Mouse (Mus musculus) stomach, postnatal 0 days (tissue): Measurements from ENCODE around the gene Rit1. TPM values are rescaled to one million over a fixed set of nuclear protein-coding genes. Genes with fewer than 3 reads are reported as not detected.

ENCODE experiments used
- ATAC-seq: fragments of 200-750 bp; cut with Nextera tagmentation; 2 replicates; pipeline ENCODE4 v1.8.0; 2017; ENCODE audit not compliant: low FRiP score, low TSS enrichment
- DNase-seq: peaks from one replicate; pipeline ENCODE4 v3.0.0-alpha.2; 2016; ENCODE audit warnings: low spot score
- H3K27ac ChIP-seq: fragments of 300-500 bp; sonication (generic); replicated peaks from 2 replicates; pipeline ENCODE4 v1.5.1; 2014; ENCODE audit warnings: mild to moderate bottlenecking, control low read depth
- H3K27me3 ChIP-seq: fragments of 300-500 bp; sonication (generic); 2 replicates; pipeline ENCODE4 v1.6.1; 2014; ENCODE audit warnings: low read length; ENCODE audit not compliant: control insufficient read depth, insufficient read depth
- H3K36me3 ChIP-seq: fragments of 300-500 bp; sonication (generic); 2 replicates; pipeline ENCODE4 v1.6.1; 2014; ENCODE audit warnings: low read length, mixed read lengths; ENCODE audit not compliant: control insufficient read depth, insufficient read depth
- H3K4me1 ChIP-seq: fragments of 300-500 bp; sonication (generic); replicated peaks from 2 replicates; pipeline ENCODE4 v1.6.1; 2014; ENCODE audit warnings: antibody characterized with exemption; ENCODE audit not compliant: control insufficient read depth, insufficient read depth
- H3K4me2 ChIP-seq: fragments of 300-500 bp; sonication (generic); replicated peaks from 2 replicates; pipeline ENCODE4 v1.6.1; 2014; ENCODE audit warnings: low read depth, mild to moderate bottlenecking, control low read depth, moderate library complexity
- H3K4me3 ChIP-seq: fragments of 300-500 bp; sonication (generic); 2 replicates; pipeline ENCODE4 v1.5.1; 2014; ENCODE audit warnings: low read depth, low read length, control low read depth
- H3K9ac ChIP-seq: fragments of 300-500 bp; sonication (generic); 2 replicates; pipeline ENCODE4 v1.6.1; 2014; ENCODE audit warnings: mild to moderate bottlenecking, low read length, control low read depth, mixed read lengths
- H3K9me3 ChIP-seq: fragments of 300-500 bp; sonication (generic); 2 replicates; pipeline ENCODE4 v1.6.1; 2016; ENCODE audit warnings: low read length; ENCODE audit not compliant: control insufficient read depth
- CTCF ChIP-seq: IDR thresholded peaks from 2 replicates; pipeline ENCODE4 v1.5.1; 2016; ENCODE audit warnings: antibody characterized with exemption, low read depth, mild to moderate bottlenecking, moderate library complexity
- EP300 ChIP-seq: optimal IDR thresholded peaks from 2 replicates; pipeline ENCODE3; 2016; ENCODE audit warnings: antibody characterized with exemption
- WGBS: fragments of 180-500 bp; shearing (Covaris S2); extraction: QIAGEN DNeasy Blood & Tissue Kit; methylation state at CpG from one replicate; pipeline ENCODE4 v1.1.7; 2014; 5-methylcytosine and 5-hydroxymethylcytosine counted together
- polyA plus RNA-seq: library from polyadenylated mRNA; unstranded; fragments of >200 nt; fragmentation: Nextera tagmentation; extraction: Ambion mirVana; gene quantifications from 2 replicates; pipeline ENCODE4 v1.2.1, GENCODE M21; 2015

Rit1 gene
- 85.5 and 86.9 TPM in 2 replicates for polyA plus RNA-seq

- peak within 1 kb of the TSS; percentile 96 for H3K27ac ChIP-seq
- WGBS, result 2% methylated on average over 27 of the region's 27 CpGs
- no peaks in the 10 kb centered on the region for H3K9me3 ChIP-seq
- peak within 1 kb of the TSS; percentile 79 for H3K9ac ChIP-seq
- ATAC-seq, result peak; percentile 90
- TF ChIP-seq CTCF (no peak), EP300 (no peak)
- no peaks in the 10 kb centered on the region for H3K4me1 ChIP-seq
- peak within 1 kb of the TSS; percentile 79 for H3K4me2 ChIP-seq
- peak within 1 kb of the TSS; percentile 75 for H3K4me3 ChIP-seq
- DNase-seq, result peak; percentile 94
- H3K36me3 ChIP-seq, result peaks cover 6% of the 10 kb centered on the region
- no peaks in the 10 kb centered on the region for H3K27me3 ChIP-seq
Observed at GRCm38 (mm10) chr3:88716399-88717197, at the start of gene Rit1. Rit1 (plus strand) TSS chr3:88716838.

DNA sequence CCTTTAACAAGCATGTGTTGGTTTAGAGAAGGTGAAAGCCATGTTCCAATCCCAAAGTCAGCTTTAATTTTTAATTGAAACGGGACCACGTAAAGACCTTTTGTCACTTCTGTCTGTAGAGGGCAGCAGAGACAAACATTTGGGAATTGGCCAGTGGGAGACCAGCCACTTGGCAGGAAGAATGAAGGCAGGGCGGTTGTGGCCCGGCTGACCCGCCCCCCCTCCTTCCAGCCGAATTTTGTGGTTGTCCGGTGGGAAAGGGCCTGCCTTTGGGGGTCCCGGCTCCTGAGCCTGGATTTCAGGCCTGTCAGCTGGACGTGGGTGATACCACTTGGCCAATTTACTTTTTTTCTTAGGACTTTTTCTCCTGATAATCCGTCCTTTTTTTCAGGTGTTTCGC is 39.2 kb upstream of the Rit1 start:
- WGBS, result 4% methylated on average over 11 of the region's 11 CpGs
- H3K9ac ChIP-seq, result peak overlapping the region; percentile 50; the same call in 1 of the 2 replicates
- peak; percentile 80 for DNase-seq
- H3K27me3 ChIP-seq, result no peaks in the 10 kb centered on the region
- TF ChIP-seq CTCF, result peak; percentile 92
- TF ChIP-seq EP300, result no peak
- no peaks in the 10 kb centered on the region for H3K9me3 ChIP-seq
- H3K27ac ChIP-seq, result no peak overlapping the region
- peak; percentile 76 for ATAC-seq
- H3K4me2 ChIP-seq, result peak overlapping the region; percentile 61
- H3K36me3 ChIP-seq, result no peaks in the 10 kb centered on the region
- H3K4me3 ChIP-seq, result peak overlapping the region; percentile 34
- no peaks in the 10 kb centered on the region for H3K4me1 ChIP-seq

DNA sequence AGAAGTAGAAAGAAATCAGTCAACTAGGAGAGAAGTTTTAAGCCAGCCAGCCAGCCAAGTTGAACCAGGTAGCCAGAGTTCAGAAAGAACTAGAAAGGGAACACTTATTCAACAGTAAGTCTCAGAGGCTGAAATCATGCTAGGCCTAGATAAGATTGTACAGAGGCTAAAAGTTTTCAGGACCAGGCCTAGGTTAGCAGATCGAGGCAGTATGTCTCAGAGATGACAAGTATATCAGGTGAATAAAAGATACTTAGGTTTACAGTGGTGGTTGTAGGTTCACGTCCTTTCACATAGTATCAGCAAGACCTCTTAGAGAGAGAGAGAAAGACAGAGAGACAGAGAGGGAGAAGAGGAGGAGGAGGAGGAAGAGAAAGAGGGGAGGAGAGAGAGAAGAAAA is 32.8 kb upstream of the Rit1 start:
- Histone ChIP-seq H3K36me3 (no peaks in the 10 kb centered on the region), H3K4me2 (no peak overlapping the region), H3K27ac (peak overlapping the region; percentile 78), H3K4me1 (no peaks in the 10 kb centered on the region), H3K9me3 (no peaks in the 10 kb centered on the region), H3K27me3 (no peaks in the 10 kb centered on the region), H3K9ac (no peak overlapping the region), H3K4me3 (no peak overlapping the region)
- 72% methylated on average over 2 of the region's 2 CpGs for WGBS
- ATAC-seq (peak; percentile 8; the same call in 1 of the 2 replicates), DNase-seq (peak; percentile 21)
- TF ChIP-seq EP300 (no peak), CTCF (no peak)

DNA sequence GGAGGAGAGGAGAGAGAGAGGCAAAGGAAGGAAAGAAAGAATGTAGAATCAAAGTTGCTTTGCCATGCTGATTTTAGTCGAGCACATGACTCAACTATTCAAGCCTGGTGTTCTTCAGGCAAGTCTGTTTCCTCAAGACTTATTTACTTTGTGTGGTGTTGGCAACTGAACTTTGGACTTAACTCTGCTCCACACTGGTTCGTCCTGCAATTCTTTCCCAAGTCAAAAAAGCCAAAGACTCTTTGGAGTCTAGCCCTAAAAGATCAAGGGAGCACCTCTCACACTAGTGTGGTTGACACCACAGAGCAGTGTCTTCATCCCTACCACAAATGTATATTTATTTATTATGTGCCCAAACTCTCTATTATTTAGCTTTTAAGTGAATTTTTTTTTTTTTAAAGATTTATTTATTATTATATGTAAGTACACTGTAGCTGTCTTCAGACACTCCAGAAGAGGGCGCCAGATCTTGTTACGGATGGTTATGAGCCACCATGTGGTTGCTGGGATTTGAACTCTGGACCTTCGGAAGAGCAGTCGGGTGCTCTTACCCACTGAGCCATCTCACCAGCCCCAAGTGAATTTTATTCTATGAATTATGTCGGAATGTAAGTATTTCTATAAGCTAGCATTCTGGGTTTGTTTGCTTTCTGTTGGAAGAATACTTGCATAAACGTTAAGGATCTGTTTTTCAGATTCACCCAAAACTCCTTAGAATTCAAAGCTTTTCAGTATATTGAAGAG is 32.2 kb upstream of the Rit1 start:
- Histone ChIP-seq H3K9me3 (no peaks in the 10 kb centered on the region), H3K27ac (peak overlapping the region; percentile 92), H3K9ac (no peak overlapping the region; the same call in 1 of the 2 replicates), H3K4me2 (peak overlapping the region; percentile 83), H3K27me3 (no peaks in the 10 kb centered on the region), H3K4me1 (no peaks in the 10 kb centered on the region), H3K36me3 (peaks cover under 1% of the 10 kb centered on the region; the same call in 1 of the 2 replicates), H3K4me3 (peak overlapping the region; percentile 75)
- TF ChIP-seq CTCF (peak; percentile 38), EP300 (no peak)
- 35% methylated on average over 7 of the region's 8 CpGs for WGBS
- peak; percentile 41 for DNase-seq
- ATAC-seq, result peak; percentile 74

DNA sequence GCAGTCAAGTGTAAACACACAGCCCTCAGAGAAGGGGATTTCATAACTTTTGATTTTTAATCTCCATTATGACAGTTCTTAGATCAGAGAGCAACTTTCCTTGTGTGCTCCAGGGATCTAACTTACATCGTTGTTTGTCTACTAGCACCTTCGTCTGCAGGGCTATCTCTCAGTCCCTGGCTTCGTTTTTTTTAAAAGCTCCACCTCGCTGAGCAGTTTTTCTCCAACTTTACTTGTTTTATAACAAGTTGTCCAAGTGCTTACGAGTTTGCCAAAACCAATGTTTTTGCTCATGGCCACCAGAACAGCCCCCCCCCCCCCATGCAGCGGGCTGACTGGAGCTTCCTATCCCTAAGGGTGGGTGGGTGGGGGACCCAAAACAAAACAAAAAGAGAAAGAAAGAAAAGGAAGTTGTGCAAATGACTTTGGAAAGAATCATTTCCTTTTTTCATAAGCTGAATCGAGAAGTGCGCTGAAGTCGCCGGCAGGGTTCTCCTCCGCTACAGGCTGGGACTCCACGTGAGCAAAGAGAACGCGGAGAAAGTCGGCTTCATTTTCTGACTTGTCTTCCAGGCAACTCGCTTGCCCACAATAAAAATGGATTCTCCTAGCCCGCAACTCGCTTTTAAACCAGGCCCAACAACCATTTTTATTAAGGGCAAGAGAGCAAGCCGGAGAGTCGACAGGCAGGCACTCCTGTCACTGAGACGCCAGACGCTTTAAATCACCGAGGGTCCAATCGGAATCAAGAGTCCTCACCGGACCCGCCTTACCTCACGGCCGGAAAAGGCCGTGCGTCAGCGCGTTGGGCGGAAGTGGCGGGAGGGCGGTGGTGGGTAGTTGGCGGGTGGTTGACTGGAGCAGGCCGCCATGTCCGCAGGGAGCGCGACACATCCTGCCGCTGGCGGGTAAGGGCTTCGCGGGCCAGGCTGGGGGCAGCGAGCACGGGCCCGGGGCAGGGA is 31.4 kb upstream of the Rit1 start, which contains the start of gene Khdc4:
TSS of gene Khdc4 (plus strand) at position 824 of the 962 bp plus-strand sequence.
- Histone ChIP-seq H3K9me3 (no peaks in the 10 kb centered on the region), H3K27ac (peak within 1 kb of the TSS; percentile 97), H3K27me3 (no peaks in the 10 kb centered on the region), H3K9ac (peak within 1 kb of the TSS; percentile 97), H3K4me1 (no peaks in the 10 kb centered on the region), H3K36me3 (peaks cover 8% of the 10 kb centered on the region), H3K4me3 (peak within 1 kb of the TSS; percentile 75), H3K4me2 (peak within 1 kb of the TSS; percentile 83)
- WGBS, result under 1% methylated on average over 47 of the region's 47 CpGs
- peak; percentile 97 for ATAC-seq
- peak; percentile 97 for DNase-seq
- no peak for TF ChIP-seq EP300
